Mouse (Mus musculus): ENCODE results near the gene Micu1.

- no peak for TF ChIP-seq CTCF (IDR thresholded peaks at IDR 0.05; ENCODE audit: borderline replicate concordance, insufficient read depth, low read length)
- no peak for TF ChIP-seq POLR2A (IDR thresholded peaks at IDR 0.05; ENCODE audit: low read depth, low read length)
Measured at GRCm38 (mm10) chr10:59848953-59849352, 146.7 kb downstream of the Micu1 start.
